Mouse (Mus musculus) erythroid progenitor cell, adult 5-6 weeks (primary cell): ENCODE data around the gene Grin1. TPM values are rescaled to one million over a fixed set of nuclear protein-coding genes. Genes with fewer than 3 reads are reported as not detected.

Experiments used
- ATAC-seq: replicated peaks from 2 replicates; pipeline ENCODE4 v1.8.0; 2016; ENCODE audit warnings: moderate number of reproducible peaks, mild to moderate bottlenecking, moderate TSS enrichment, inconsistent platforms; ENCODE audit not compliant: poor library complexity, low FRiP score, severe bottlenecking
- total RNA-seq, 2 experiments: library from RNA; stranded (forward) in 1 of 2; stranded (reverse) in 1 of 2; fragments of 150-400 nt in 1 of 2; fragments of 186-747, 209-891 nt in 1 of 2; gene quantifications; 2 replicates each; pipeline versions ENCODE4 v1.2.3 to v1.2.4; 2015 to 2017; ENCODE audit warnings: low replicate concordance in 2 of 2

Grin1 gene
- total RNA-seq (2015; ENCODE audit: low replicate concordance) (not detected in 2 replicates), total RNA-seq (2017; ENCODE audit: low replicate concordance) (not detected in 2 replicates)

GRCm38 (mm10) chr2:25318971-25319773 lies at the start of gene Grin1:
Grin1 (minus strand) TSS chr2:25319187.
- no peak for ATAC-seq

- ATAC-seq = no peak
These were observed 46.2 kb upstream of the Grin1 start, which contains the start of gene Uap1l1 for GRCm38 (mm10) chr2:25365091-25365761. Uap1l1 (minus strand) TSS chr2:25365682.

- no peak for ATAC-seq
These were observed 45.7 kb upstream of the Grin1 start for GRCm38 (mm10) chr2:25364761-25365090.

GRCm38 (mm10) chr2:25364313-25364712 lies 45.3 kb upstream of the Grin1 start:
- ATAC-seq = no peak; the same call in 1 of the 2 replicates

- ATAC-seq = no peak
These were observed 44.6 kb upstream of the Grin1 start for GRCm38 (mm10) chr2:25363478-25364178.

- no peak for ATAC-seq
These were observed 40.9 kb upstream of the Grin1 start for GRCm38 (mm10) chr2:25359848-25360247.

- ATAC-seq = peak; percentile 80
These were observed 37.5 kb upstream of the Grin1 start, which contains the start of gene Dpp7 for GRCm38 (mm10) chr2:25356208-25357079. Dpp7 (minus strand) TSS chr2:25356359.

GRCm38 (mm10) chr2:25355419-25356066 lies 36.6 kb upstream of the Grin1 start:
- ATAC-seq = no peak

- no peak for ATAC-seq
These were observed 35.2 kb upstream of the Grin1 start for GRCm38 (mm10) chr2:25354211-25354610.

- ATAC-seq = no peak
These were observed 31.7 kb upstream of the Grin1 start for GRCm38 (mm10) chr2:25350701-25351100.

GRCm38 (mm10) chr2:25349499-25349898 lies 30.5 kb upstream of the Grin1 start:
- no peak for ATAC-seq

- no peak for ATAC-seq
These were observed 29.2 kb upstream of the Grin1 start for GRCm38 (mm10) chr2:25348162-25348561.

- ATAC-seq = no peak
These were observed 19.3 kb upstream of the Grin1 start for GRCm38 (mm10) chr2:25338303-25338702.

- no peak for ATAC-seq
These were observed 14.6 kb upstream of the Grin1 start for GRCm38 (mm10) chr2:25333569-25333968.

- ATAC-seq = peak; percentile 97
These were observed 13.5 kb upstream of the Grin1 start, which contains the start of gene Man1b1 for GRCm38 (mm10) chr2:25332286-25333160. Man1b1 (plus strand) TSS chr2:25332338.

GRCm38 (mm10) chr2:25331470-25331869 lies 12.5 kb upstream of the Grin1 start:
- ATAC-seq = no peak

GRCm38 (mm10) chr2:25328440-25328839 lies 9.5 kb upstream of the Grin1 start:
- ATAC-seq = no peak

GRCm38 (mm10) chr2:25326036-25326435 lies 7.0 kb upstream of the Grin1 start:
- ATAC-seq = no peak
